Mouse (Mus musculus) E14TG2a.4 (cell line): ENCODE results near the gene Camk1d.

Experiments used
- H3K27me3 ChIP-seq: 2 replicates; pipeline ENCODE4 v1.6.1; 2014; ENCODE audit warnings: low read length, control low read depth; ENCODE audit not compliant: insufficient read depth
- H3K36me3 ChIP-seq: 2 replicates; pipeline ENCODE4 v1.6.1; 2014; ENCODE audit warnings: low read length, control low read depth; ENCODE audit not compliant: insufficient read depth
- H3K4me1 ChIP-seq: replicated peaks from 2 replicates; pipeline ENCODE4 v1.6.1; 2014; ENCODE audit warnings: low read depth, low read length, control low read depth
- H3K4me3 ChIP-seq: replicated peaks from 2 replicates; pipeline ENCODE4 v1.5.1; 2014; ENCODE audit warnings: mild to moderate bottlenecking, low read length
- H3K9me3 ChIP-seq: 2 replicates; pipeline ENCODE4 v1.6.1; 2014; ENCODE audit warnings: low read length, control low read depth
- CTCF ChIP-seq: conservative IDR thresholded peaks from 2 replicates; pipeline ENCODE4 v1.5.1; 2014; ENCODE audit warnings: low read length
- NANOG ChIP-seq: IDR thresholded peaks from 2 replicates; pipeline ENCODE4 v1.6.1; 2014; ENCODE audit warnings: borderline replicate concordance, low read length, mixed read lengths
- POU5F1 ChIP-seq: IDR thresholded peaks from 2 replicates; pipeline ENCODE4 v1.6.1; 2014; ENCODE audit warnings: low read length, borderline replicate concordance

Camk1d gene

GRCm38 (mm10) chr2:5630710-5631109 lies 83.6 kb downstream of the Camk1d start:
- Histone ChIP-seq H3K9me3 (peaks cover 9% of the 10 kb centered on the region; the same call in 1 of the 2 replicates), H3K4me1 (peaks cover 14% of the 10 kb centered on the region), H3K27me3 (no peaks in the 10 kb centered on the region), H3K4me3 (no peak overlapping the region), H3K36me3 (peaks cover 28% of the 10 kb centered on the region)
- TF ChIP-seq CTCF (no peak), POU5F1 (no peak), NANOG (no peak)

GRCm38 (mm10) chr2:5624379-5624778 lies 89.9 kb downstream of the Camk1d start:
- Histone ChIP-seq H3K4me1 (peaks cover 31% of the 10 kb centered on the region), H3K9me3 (peaks cover 5% of the 10 kb centered on the region; the same call in 1 of the 2 replicates), H3K36me3 (peaks cover 23% of the 10 kb centered on the region), H3K27me3 (no peaks in the 10 kb centered on the region), H3K4me3 (no peak overlapping the region)
- TF ChIP-seq CTCF: no peak
- TF ChIP-seq NANOG: no peak
- TF ChIP-seq POU5F1: no peak

- Histone ChIP-seq H3K27me3 (no peaks in the 10 kb centered on the region), H3K9me3 (no peaks in the 10 kb centered on the region), H3K4me1 (peaks cover 50% of the 10 kb centered on the region), H3K36me3 (peaks cover 38% of the 10 kb centered on the region), H3K4me3 (no peak overlapping the region)
- TF ChIP-seq NANOG (no peak), CTCF (no peak), POU5F1 (no peak)
These were observed 95.9 kb downstream of the Camk1d start for GRCm38 (mm10) chr2:5618361-5618896.

- no peak overlapping the region for H3K4me3 ChIP-seq
- TF ChIP-seq CTCF: no peak
- TF ChIP-seq NANOG: no peak
- TF ChIP-seq POU5F1: no peak
- H3K9me3 ChIP-seq: no peaks in the 10 kb centered on the region
- peaks cover 33% of the 10 kb centered on the region for H3K36me3 ChIP-seq
- H3K27me3 ChIP-seq: no peaks in the 10 kb centered on the region
- H3K4me1 ChIP-seq: peaks cover 58% of the 10 kb centered on the region
These were observed 99.4 kb downstream of the Camk1d start for GRCm38 (mm10) chr2:5614896-5615295.

- no peak for TF ChIP-seq CTCF
- TF ChIP-seq POU5F1: no peak
- TF ChIP-seq NANOG: no peak
- H3K4me3 ChIP-seq: peak overlapping the region; percentile 58
- H3K9me3 ChIP-seq: no peaks in the 10 kb centered on the region
- peaks cover 61% of the 10 kb centered on the region for H3K4me1 ChIP-seq
- H3K27me3 ChIP-seq: no peaks in the 10 kb centered on the region
- H3K36me3 ChIP-seq: peaks cover 34% of the 10 kb centered on the region
These were observed 100.0 kb downstream of the Camk1d start for GRCm38 (mm10) chr2:5614308-5614705.

GRCm38 (mm10) chr2:5613651-5614307 lies 100.5 kb downstream of the Camk1d start:
- Histone ChIP-seq H3K4me3 (peak overlapping the region; percentile 58), H3K27me3 (no peaks in the 10 kb centered on the region), H3K4me1 (peaks cover 59% of the 10 kb centered on the region), H3K36me3 (peaks cover 35% of the 10 kb centered on the region), H3K9me3 (no peaks in the 10 kb centered on the region)
- no peak for TF ChIP-seq NANOG
- no peak for TF ChIP-seq CTCF
- TF ChIP-seq POU5F1: no peak

GRCm38 (mm10) chr2:5611601-5612000 lies 102.7 kb downstream of the Camk1d start:
- no peaks in the 10 kb centered on the region for H3K9me3 ChIP-seq
- TF ChIP-seq NANOG: no peak
- no peak for TF ChIP-seq POU5F1
- TF ChIP-seq CTCF: no peak
- peaks cover 17% of the 10 kb centered on the region for H3K36me3 ChIP-seq
- H3K27me3 ChIP-seq: no peaks in the 10 kb centered on the region
- H3K4me3 ChIP-seq: no peak overlapping the region
- peaks cover 69% of the 10 kb centered on the region for H3K4me1 ChIP-seq

- Histone ChIP-seq H3K4me3 (no peak overlapping the region), H3K9me3 (no peaks in the 10 kb centered on the region), H3K27me3 (no peaks in the 10 kb centered on the region), H3K4me1 (peaks cover 66% of the 10 kb centered on the region), H3K36me3 (peaks cover 14% of the 10 kb centered on the region)
- no peak for TF ChIP-seq NANOG
- no peak for TF ChIP-seq CTCF
- no peak for TF ChIP-seq POU5F1
These were observed 103.8 kb downstream of the Camk1d start for GRCm38 (mm10) chr2:5610521-5610920.

- Histone ChIP-seq H3K27me3 (no peaks in the 10 kb centered on the region), H3K4me1 (peaks cover 43% of the 10 kb centered on the region), H3K36me3 (peaks cover 18% of the 10 kb centered on the region), H3K9me3 (no peaks in the 10 kb centered on the region), H3K4me3 (no peak overlapping the region)
- TF ChIP-seq NANOG (no peak), POU5F1 (no peak)
These were observed 106.1 kb downstream of the Camk1d start for GRCm38 (mm10) chr2:5607920-5608841.
